Mouse (Mus musculus) embryonic fibroblast, embryonic 13.5 days (primary cell): ENCODE data around the gene Rnf144b.

Experiments
- CTCF ChIP-seq: IDR thresholded peaks from 2 replicates; pipeline ENCODE4 v1.5.1; 2011; ENCODE audit warnings: mild to moderate bottlenecking, control low read depth, low read length, moderate library complexity, borderline replicate concordance; ENCODE audit not compliant: insufficient read depth
- POLR2A ChIP-seq: IDR thresholded peaks from 2 replicates; pipeline ENCODE4 v1.6.1; 2011; ENCODE audit warnings: low read depth, mild to moderate bottlenecking, control low read depth, low read length, moderate library complexity

DNA sequence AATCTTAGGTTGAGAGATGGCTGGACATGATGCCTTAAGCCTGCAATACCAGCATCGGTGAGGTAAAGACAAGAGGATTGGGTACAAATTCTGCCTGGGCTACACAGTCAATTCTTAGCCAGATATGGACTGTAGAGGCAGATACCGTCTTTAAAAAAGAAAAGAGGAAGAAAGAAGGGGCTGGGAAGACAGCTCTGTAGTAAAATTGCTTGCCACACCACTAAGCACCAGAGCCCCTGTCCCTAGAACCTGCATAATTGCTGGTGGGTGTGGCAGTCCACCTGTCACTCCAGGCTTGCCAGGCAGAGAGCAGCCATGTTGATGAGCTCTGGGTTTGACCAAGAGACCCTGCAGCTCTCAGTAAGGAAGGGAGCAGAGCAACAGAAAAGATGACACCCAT lies 42.8 kb downstream of the Rnf144b start:
- no peak for TF ChIP-seq CTCF
- no peak for TF ChIP-seq POLR2A
